Mouse (Mus musculus): ENCODE data around the gene Doc2b.

GRCm38 (mm10) chr11:75750537-75750936 lies 45.3 kb downstream of the Doc2b start:
- TF ChIP-seq GATA1 (IDR thresholded peaks at IDR 0.05; ENCODE audit: low read length): no peak
- TF ChIP-seq TAL1 (IDR thresholded peaks at IDR 0.05; ENCODE audit: low read length): no peak
